Mouse (Mus musculus) ES-E14 (cell line): Measurements from ENCODE around the gene Abhd12.

Experiments used
- CHD2 ChIP-seq: IDR thresholded peaks from 2 replicates; pipeline ENCODE4 v1.6.1; 2014; ENCODE audit warnings: mild to moderate bottlenecking, low read depth, low read length, inconsistent platforms
- HCFC1 ChIP-seq: IDR thresholded peaks from 2 replicates; pipeline ENCODE4 v1.6.1; 2012; ENCODE audit warnings: low read length, inconsistent platforms, borderline replicate concordance; ENCODE audit not compliant: insufficient read depth
- MAFK ChIP-seq: IDR thresholded peaks from 2 replicates; pipeline ENCODE4 v1.6.1; 2014; ENCODE audit warnings: mild to moderate bottlenecking, low read depth, low read length, inconsistent platforms; ENCODE audit not compliant: insufficient read depth
- ZC3H11A ChIP-seq: IDR thresholded peaks from 2 replicates; pipeline ENCODE4 v1.6.1; 2012; ENCODE audit warnings: low read depth, mild to moderate bottlenecking, inconsistent platforms, low read length, borderline replicate concordance
- ZNF384 ChIP-seq: IDR thresholded peaks from 2 replicates; pipeline ENCODE4 v1.6.1; 2012; ENCODE audit warnings: low read depth, low read length, inconsistent platforms

DNA sequence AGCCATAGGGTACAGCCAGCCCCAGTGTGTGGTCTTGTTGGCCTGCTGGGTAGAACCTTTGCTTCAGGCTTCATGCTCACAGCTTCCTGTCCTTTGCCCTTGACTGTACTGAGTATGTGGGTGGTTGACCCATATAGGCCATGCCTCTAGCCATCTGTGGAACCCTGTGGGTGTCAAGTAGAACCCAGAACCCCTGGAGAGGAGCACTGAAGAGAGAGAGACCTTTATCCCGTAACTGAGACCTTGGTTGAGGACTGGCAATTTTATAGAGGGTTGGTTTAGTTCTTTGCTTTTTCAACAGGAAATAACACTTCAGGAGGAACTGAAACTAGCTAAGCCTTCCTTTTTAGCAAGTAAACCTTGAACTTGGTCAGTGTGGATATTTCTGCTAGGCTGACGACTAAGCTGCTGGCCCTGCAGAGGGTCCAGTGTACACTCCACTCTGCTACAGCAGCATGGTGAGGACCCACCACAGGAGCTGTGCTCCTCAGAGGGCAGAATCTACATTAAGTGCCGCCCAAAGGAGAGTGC lies 73.6 kb downstream of the Abhd12 start:
- TF ChIP-seq ZNF384 (no peak), MAFK (no peak), ZC3H11A (no peak), CHD2 (no peak), HCFC1 (no peak)
